20 mouse cellular contexts compared by ENCODE assay signal in genomic region chr4:55343287-55343686, GRCm38 (mm10). TPM values are rescaled to one million over a fixed set of nuclear protein-coding genes. Genes with fewer than 3 reads are reported as not detected.
DNase-seq lines count a peak whose midpoint lies in the region; ATAC-seq and TF ChIP-seq lines count a peak whose summit lies in the region.
"Had no signal": no experiment of that assay in that cellular context is flagged by ENCODE, and none has a peak within 500 bp of the region (broad histone marks: within the 10 kb centered on the region; RNA-seq: fewer than 3 reads in every experiment).

No protein-coding gene starts in this region.

- TF ChIP-seq POLR2A in thymus, adult 2 months (IDR thresholded peaks at IDR 0.05; ENCODE audit: control insufficient read depth, extremely low read depth, insufficient read depth, low read length, poor library complexity): no peak

- H3K27ac ChIP-seq in thymus, adult 2 months (ENCODE audit: control insufficient read depth, insufficient read depth, low read length): peak overlapping the region; percentile 82
- no peak overlapping the region for H3K27ac ChIP-seq in forebrain, postnatal 0 days (ENCODE audit: low read depth, low read length)
- H3K27ac ChIP-seq: embryonic facial prominence, embryonic 10.5 days; hindbrain, embryonic 10.5 days; intestine, embryonic 15.5 days; kidney, postnatal 0 days had no signal

- no peaks in the 10 kb centered on the region for H3K36me3 ChIP-seq in thymus, adult 2 months (ENCODE audit: control insufficient read depth, insufficient read depth, low read length)
- H3K36me3 ChIP-seq in forebrain, postnatal 0 days (ENCODE audit: insufficient read depth): no peaks in the 10 kb centered on the region
- H3K36me3 ChIP-seq: embryonic facial prominence, embryonic 10.5 days; heart, embryonic 12.5 days; hindbrain, embryonic 10.5 days; intestine, embryonic 15.5 days; liver, embryonic 13.5 days had no signal

- peak; percentile 67 for DNase-seq in A20 (ENCODE audit: low read depth, low spot score)
- DNase-seq in CD4-positive, CD25-positive, alpha-beta regulatory T cell, adult 2 months (ENCODE audit: low read depth, low spot score): peak; percentile 58
- DNase-seq in thymus, adult 2 months: peak; percentile 35
- DNase-seq in gastrocnemius, postnatal 4 days (ENCODE audit: low spot score in 2 of 2): no peak
- DNase-seq in forebrain, postnatal 0 days: no peak
- no peak for DNase-seq in layer of hippocampus, adult 9-10 months (ENCODE audit: low spot score)
- DNase-seq: adrenal gland, postnatal 36 days; cerebellum, postnatal 14 days; gastrocnemius, postnatal 25 days; right cerebral cortex, adult 18-20 months had no signal

- H3K9me3 ChIP-seq in forebrain, postnatal 0 days (ENCODE audit: low read length): no peaks in the 10 kb centered on the region
- H3K9me3 ChIP-seq: embryonic facial prominence, embryonic 10.5 days; heart, embryonic 12.5 days; hindbrain, embryonic 10.5 days; intestine, embryonic 15.5 days; liver, embryonic 13.5 days had no signal

- no peak overlapping the region for H3K4me3 ChIP-seq in thymus, adult 2 months (ENCODE audit: control insufficient read depth, insufficient read depth, low read length)
- H3K4me3 ChIP-seq in forebrain, postnatal 0 days (ENCODE audit: low read depth, low read length): no peak overlapping the region
- H3K4me3 ChIP-seq: embryonic facial prominence, embryonic 10.5 days; erythroblast, embryonic 14.5 days; heart, embryonic 12.5 days; hindbrain, embryonic 10.5 days; intestine, embryonic 15.5 days; liver, embryonic 13.5 days had no signal

- TF ChIP-seq CTCF in thymus, adult 2 months (IDR thresholded peaks at IDR 0.05; ENCODE audit: borderline replicate concordance, control insufficient read depth, extremely low read depth, insufficient read depth, low read length, poor library complexity): no peak
- TF ChIP-seq CTCF in forebrain, postnatal 0 days (IDR thresholded peaks at IDR 0.05; ENCODE audit: low read depth): no peak

- H3K27me3 ChIP-seq in thymus, adult 2 months (ENCODE audit: control insufficient read depth, insufficient read depth, low read length): no peaks in the 10 kb centered on the region
- H3K27me3 ChIP-seq in forebrain, postnatal 0 days (ENCODE audit: insufficient read depth, low read length): no peaks in the 10 kb centered on the region
- H3K27me3 ChIP-seq: heart, embryonic 12.5 days; intestine, embryonic 15.5 days; liver, embryonic 13.5 days had no signal

- H3K9ac ChIP-seq in forebrain, postnatal 0 days: no peak overlapping the region
- H3K9ac ChIP-seq: heart, embryonic 12.5 days; intestine, embryonic 15.5 days; liver, embryonic 13.5 days had no signal

- no peak overlapping the region for H3K4me2 ChIP-seq in forebrain, postnatal 0 days (ENCODE audit: low read depth)
- H3K4me2 ChIP-seq: heart, embryonic 12.5 days; intestine, embryonic 15.5 days had no signal

- peak; percentile 14; the same call in 1 of the 2 replicates for ATAC-seq in common myeloid progenitor, adult 5-6 weeks (replicated peaks; ENCODE audit: low read depth, poor library complexity, severe bottlenecking)
- no peak for ATAC-seq in forebrain, postnatal 0 days
- no peak for ATAC-seq in megakaryocyte progenitor cell, adult 5-6 weeks (replicated peaks; ENCODE audit: poor library complexity)
- ATAC-seq: forebrain, embryonic 16.5 days; intestine, embryonic 15.5 days had no signal

- peaks cover 14% of the 10 kb centered on the region for H3K4me1 ChIP-seq in thymus, adult 2 months (replicated peaks; ENCODE audit: control insufficient read depth, insufficient read depth, low read length)
- H3K4me1 ChIP-seq in forebrain, postnatal 0 days (ENCODE audit: insufficient read depth): no peaks in the 10 kb centered on the region
- H3K4me1 ChIP-seq: embryonic facial prominence, embryonic 10.5 days; intestine, embryonic 15.5 days had no signal

- 0% methylated on average over 3 of the region's 3 CpGs for WGBS in thymus, adult 2 months
- WGBS in forebrain, postnatal 0 days: 90% methylated on average over 3 of the region's 3 CpGs

RNA-seq across cellular contexts. Expression of gene Rad23b, which starts 6.6 kb away (rescaled TPM):
- total RNA-seq in common myeloid progenitor, adult 5-6 weeks (2017): 139 and 161 TPM in 2 replicates
- 274 and 366 TPM in 2 replicates for polyA plus RNA-seq in thymus, adult 2 months (2012; rRNA removed)
- total RNA-seq in gastrocnemius, postnatal 4 days (2021): 100 to 1,000 TPM; 149 TPM
- 202 and 222 TPM in 2 replicates for total RNA-seq in forebrain, postnatal 0 days (2014; rRNA removed)
- 94.0 and 95.9 TPM in 2 replicates for polyA plus RNA-seq in forebrain, postnatal 0 days (2015; fragmentation: Nextera tagmentation; extraction: Ambion mirVana)
- 117 and 123 TPM in 2 replicates for total RNA-seq in megakaryocyte progenitor cell, adult 5-6 weeks (2015)
- total RNA-seq in megakaryocyte progenitor cell, adult 5-6 weeks (2017): 146 and 165 TPM in 2 replicates

Comparison
In these comparisons a context has a peak if more than half of its experiments do, and no peak if none do; other contexts are left out.
1. DNase-seq: peak in A20 (single experiment), CD4-positive, CD25-positive, alpha-beta regulatory T cell, adult 2 months (single experiment) and thymus, adult 2 months (single experiment); none in gastrocnemius, postnatal 4 days (0 of 2), forebrain, postnatal 0 days (single experiment) and layer of hippocampus, adult 9-10 months (single experiment).